Mouse (Mus musculus): ENCODE measurements around the gene Aldh3a2. TPM values are rescaled to one million over a fixed set of nuclear protein-coding genes. Genes with fewer than 3 reads are reported as not detected.
A peak's percentile ranks its signal among the peaks of the same experiment; 100 is the strongest.

Aldh3a2 gene
- polyA plus RNA-seq, 2 experiments = 22.9 to 30.2 TPM

DNA sequence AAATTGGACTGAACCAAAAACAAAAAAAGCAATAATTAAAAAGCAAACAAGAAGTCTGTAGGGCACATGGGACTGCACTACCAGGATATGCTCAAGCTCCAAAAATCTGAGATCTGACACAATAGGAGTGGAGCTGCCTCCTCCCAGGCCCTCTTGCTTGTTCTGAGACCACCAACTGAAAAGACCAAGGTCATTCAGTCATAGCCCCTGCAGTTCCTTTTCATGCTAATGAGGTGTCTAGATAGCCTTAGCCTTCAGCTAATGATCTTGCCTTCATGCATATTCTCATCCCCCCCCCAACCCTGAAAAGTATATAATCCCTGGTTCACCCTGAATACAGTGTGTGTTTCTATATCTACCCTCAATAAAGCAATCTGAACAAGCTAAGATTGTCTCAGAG lies 85.6 kb downstream of the Aldh3a2 start:
- no peaks in the 10 kb centered on the region for H3K36me3 ChIP-seq (replicated peaks; ENCODE audit: control insufficient read depth, insufficient read depth, low read depth)
- no peaks in the 10 kb centered on the region for H3K27me3 ChIP-seq (ENCODE audit: control insufficient read depth, insufficient read depth, low read length)
- H3K9me3 ChIP-seq (ENCODE audit: control insufficient read depth, low read length) = no peaks in the 10 kb centered on the region
- TF ChIP-seq CTCF (IDR thresholded peaks at IDR 0.05; ENCODE audit: low read depth) (no peak), EP300 (IDR thresholded peaks at IDR 0.05; ENCODE audit: low read depth) (no peak)
- H3K4me3 ChIP-seq (ENCODE audit: insufficient read depth in 1 of 2, low read depth in 2 of 2, low read length in 2 of 2) = no peak overlapping the region
- H3K4me2 ChIP-seq (ENCODE audit: low read depth) = no peak overlapping the region
- no peaks in the 10 kb centered on the region for H3K4me1 ChIP-seq (replicated peaks; ENCODE audit: control insufficient read depth in 2 of 2, insufficient read depth in 2 of 2, low read length in 1 of 2)
- no peak overlapping the region for H3K9ac ChIP-seq (replicated peaks)
- ATAC-seq (ENCODE audit: insufficient read depth) (no peak), DNase-seq (ENCODE audit: low read depth in 3 of 3, low spot score in 3 of 3) (no peak)
- H3K27ac ChIP-seq = no peak overlapping the region

GRCm38 (mm10) chr11:61180361-61180760 lies 86.9 kb downstream of the Aldh3a2 start:
- ATAC-seq (ENCODE audit: insufficient read depth) (no peak), DNase-seq (ENCODE audit: low read depth in 3 of 3, low spot score in 3 of 3) (no peak)
- TF ChIP-seq CTCF (IDR thresholded peaks at IDR 0.05; ENCODE audit: low read depth) = no peak
- no peak for TF ChIP-seq EP300 (IDR thresholded peaks at IDR 0.05; ENCODE audit: low read depth)
- Histone ChIP-seq H3K4me3 (ENCODE audit: insufficient read depth in 1 of 2, low read depth in 2 of 2, low read length in 2 of 2) (no peak overlapping the region), H3K4me2 (ENCODE audit: low read depth) (no peak overlapping the region), H3K4me1 (replicated peaks; ENCODE audit: control insufficient read depth in 2 of 2, insufficient read depth in 2 of 2, low read length in 1 of 2) (peaks cover 5 to 6% of the 10 kb centered on the region in 2 experiments), H3K9me3 (ENCODE audit: control insufficient read depth, low read length) (no peaks in the 10 kb centered on the region), H3K27me3 (ENCODE audit: control insufficient read depth, insufficient read depth, low read length) (no peaks in the 10 kb centered on the region), H3K36me3 (replicated peaks; ENCODE audit: control insufficient read depth, insufficient read depth, low read depth) (no peaks in the 10 kb centered on the region), H3K27ac (no peak overlapping the region), H3K9ac (replicated peaks) (no peak overlapping the region)
- WGBS (ENCODE audit: insufficient replicate concordance) = 68% methylated on average over 3 of the region's 3 CpGs

DNA sequence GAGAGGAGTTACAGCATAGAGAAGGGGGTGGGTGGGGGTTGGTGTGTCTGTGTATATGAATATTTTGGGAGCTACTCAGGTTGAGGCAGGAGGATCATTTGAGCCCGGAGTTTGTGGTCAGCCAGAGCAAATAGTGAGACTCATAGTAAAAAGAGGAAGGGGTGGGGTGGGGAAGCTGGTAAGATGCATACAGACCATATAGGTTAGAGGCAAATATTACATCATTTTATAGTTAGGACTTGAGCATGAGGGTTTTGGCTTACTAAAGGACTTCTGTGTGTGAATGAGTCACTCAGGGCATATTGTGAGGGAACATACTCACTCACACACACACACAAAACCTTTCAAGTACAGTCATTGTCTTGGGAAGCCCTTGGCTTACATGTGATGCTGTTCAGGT lies 90.9 kb downstream of the Aldh3a2 start:
- H3K27ac ChIP-seq = no peak overlapping the region
- peaks cover 5 to 10% of the 10 kb centered on the region in 2 experiments for H3K4me1 ChIP-seq (replicated peaks; ENCODE audit: control insufficient read depth in 2 of 2, insufficient read depth in 2 of 2, low read length in 1 of 2)
- ATAC-seq (ENCODE audit: insufficient read depth) (no peak), DNase-seq (ENCODE audit: low read depth in 3 of 3, low spot score in 3 of 3) (no peak)
- no peak overlapping the region for H3K9ac ChIP-seq (replicated peaks)
- 27% methylated on average over 1 of the region's 1 CpGs for WGBS (ENCODE audit: insufficient replicate concordance)
- TF ChIP-seq CTCF (IDR thresholded peaks at IDR 0.05; ENCODE audit: low read depth) = no peak
- no peak for TF ChIP-seq EP300 (IDR thresholded peaks at IDR 0.05; ENCODE audit: low read depth)
- no peaks in the 10 kb centered on the region for H3K27me3 ChIP-seq (ENCODE audit: control insufficient read depth, insufficient read depth, low read length)
- no peaks in the 10 kb centered on the region for H3K9me3 ChIP-seq (ENCODE audit: control insufficient read depth, low read length)
- no peak overlapping the region for H3K4me3 ChIP-seq (ENCODE audit: insufficient read depth in 1 of 2, low read depth in 2 of 2, low read length in 2 of 2)
- H3K36me3 ChIP-seq (replicated peaks; ENCODE audit: control insufficient read depth, insufficient read depth, low read depth) = no peaks in the 10 kb centered on the region
- H3K4me2 ChIP-seq (ENCODE audit: low read depth) = no peak overlapping the region

DNA sequence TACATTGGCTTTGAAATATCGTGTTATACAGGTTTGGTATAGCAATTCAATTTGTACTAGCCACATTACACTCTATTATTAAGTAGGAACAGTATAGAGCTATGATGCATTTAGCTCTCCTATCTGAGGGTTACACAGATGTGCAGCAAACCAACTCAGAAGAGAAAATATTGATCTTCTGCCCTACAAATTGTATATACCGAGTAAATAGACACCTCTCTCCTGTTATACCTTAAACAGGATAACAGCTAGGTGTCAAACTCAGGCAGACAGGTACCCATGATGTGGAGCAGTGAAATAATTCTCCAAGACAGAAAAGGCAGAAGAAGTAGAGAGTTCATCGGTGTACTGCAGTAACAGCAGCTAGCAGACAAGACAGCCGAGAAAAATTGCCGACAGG lies 91.5 kb downstream of the Aldh3a2 start:
- H3K4me2 ChIP-seq (ENCODE audit: low read depth) = peak overlapping the region; percentile 93
- H3K4me1 ChIP-seq (replicated peaks; ENCODE audit: control insufficient read depth in 2 of 2, insufficient read depth in 2 of 2, low read length in 1 of 2) = peaks cover 5 to 10% of the 10 kb centered on the region in 2 experiments
- H3K27ac ChIP-seq = no peak overlapping the region
- no peak for TF ChIP-seq EP300 (IDR thresholded peaks at IDR 0.05; ENCODE audit: low read depth)
- H3K9me3 ChIP-seq (ENCODE audit: control insufficient read depth, low read length) = no peaks in the 10 kb centered on the region
- DNase-seq (ENCODE audit: low read depth in 3 of 3, low spot score in 3 of 3) = no peak
- no peak for ATAC-seq (ENCODE audit: insufficient read depth)
- H3K27me3 ChIP-seq (ENCODE audit: control insufficient read depth, insufficient read depth, low read length) = no peaks in the 10 kb centered on the region
- H3K4me3 ChIP-seq (ENCODE audit: insufficient read depth in 1 of 2, low read depth in 2 of 2, low read length in 2 of 2) = peak overlapping the region in 1 of 2 experiments; percentile 66; a peak in 2 of 4 replicates
- no peaks in the 10 kb centered on the region for H3K36me3 ChIP-seq (replicated peaks; ENCODE audit: control insufficient read depth, insufficient read depth, low read depth)
- H3K9ac ChIP-seq (replicated peaks) = no peak overlapping the region
- WGBS (ENCODE audit: insufficient replicate concordance) = 66% methylated on average over 5 of the region's 5 CpGs

DNA sequence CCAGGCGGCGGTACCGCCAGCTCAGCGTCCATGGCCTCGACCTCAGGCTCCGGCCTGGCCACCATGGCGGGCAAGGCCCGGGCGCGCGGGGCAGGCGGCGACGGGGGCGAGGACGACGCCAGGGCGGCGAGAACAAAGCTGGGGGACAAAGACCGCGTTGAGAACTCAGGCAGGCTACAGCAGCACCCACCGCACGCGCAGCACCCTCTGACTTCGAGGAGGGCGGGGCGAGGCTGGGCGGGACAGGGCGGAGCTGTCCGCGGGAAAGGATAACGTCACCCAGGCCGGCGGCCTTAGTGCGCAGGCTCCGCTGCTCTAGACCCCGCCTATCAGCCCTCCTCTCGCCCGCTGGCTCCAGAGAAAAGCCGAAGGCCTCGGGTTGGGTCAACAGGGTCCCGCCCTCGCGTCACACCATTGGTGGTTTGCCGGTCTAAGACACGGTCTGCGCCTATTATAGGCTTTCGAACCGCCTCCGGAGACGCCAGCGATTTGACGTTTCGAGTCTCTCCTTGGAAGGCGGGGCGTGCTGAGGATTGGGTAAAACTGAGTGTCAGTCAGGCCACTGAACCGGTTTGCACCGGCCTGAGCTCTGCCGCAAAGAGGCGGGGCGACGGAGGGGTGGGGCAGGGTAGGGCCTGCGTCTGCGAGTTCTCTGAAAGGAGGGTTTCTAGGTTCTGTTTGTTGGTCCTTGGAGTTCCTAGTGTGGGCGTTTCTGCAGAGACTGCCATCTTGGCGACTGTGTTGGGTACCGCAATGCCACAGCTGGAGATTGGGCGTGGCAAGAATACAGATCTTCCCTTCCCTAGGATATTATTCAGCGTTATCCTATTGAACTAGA lies 92.2 kb downstream of the Aldh3a2 start, which contains the start of gene Usp22:
TSS of gene Usp22 (minus strand) at position 235 of the 838 bp plus-strand sequence.
- Histone ChIP-seq H3K4me2 (ENCODE audit: low read depth) (peak within 1 kb of the TSS; percentile 93), H3K27me3 (ENCODE audit: control insufficient read depth, insufficient read depth, low read length) (no peaks in the 10 kb centered on the region), H3K9ac (replicated peaks) (peak within 1 kb of the TSS; percentile 93), H3K27ac (peak within 1 kb of the TSS; percentile 63), H3K36me3 (replicated peaks; ENCODE audit: control insufficient read depth, insufficient read depth, low read depth) (no peaks in the 10 kb centered on the region), H3K4me3 (ENCODE audit: insufficient read depth in 1 of 2, low read depth in 2 of 2, low read length in 2 of 2) (peak within 1 kb of the TSS; percentile 59 to 66), H3K4me1 (replicated peaks; ENCODE audit: control insufficient read depth in 2 of 2, insufficient read depth in 2 of 2, low read length in 1 of 2) (peaks cover 5 to 10% of the 10 kb centered on the region in 2 experiments), H3K9me3 (ENCODE audit: control insufficient read depth, low read length) (no peaks in the 10 kb centered on the region)
- TF ChIP-seq CTCF (IDR thresholded peaks at IDR 0.05; ENCODE audit: low read depth) (no peak), EP300 (IDR thresholded peaks at IDR 0.05; ENCODE audit: low read depth) (no peak)
- DNase-seq (ENCODE audit: low read depth in 3 of 3, low spot score in 3 of 3) (peak; percentile 99 to 100 (median 100)), ATAC-seq (ENCODE audit: insufficient read depth) (peak; percentile 97)
- WGBS (ENCODE audit: insufficient replicate concordance) = under 1% methylated on average over 67 of the region's 69 CpGs

Measured in liver, embryonic 14.5 days (tissue).